Mouse (Mus musculus) spleen, postnatal 4 days (tissue): Measurements from ENCODE around the gene Ern2.

Experiments
- DNase-seq, 2 experiments: peaks; one replicate each; pipeline ENCODE4 v3.0.0; 2022; ENCODE audit warnings: low spot score in 2 of 2

The Ern2 gene

GRCm38 (mm10) chr7:122186043-122186442 is at the start of gene Ern2:
Ern2 (minus strand) TSS chr7:122186207.
- no peak for DNase-seq

DNA sequence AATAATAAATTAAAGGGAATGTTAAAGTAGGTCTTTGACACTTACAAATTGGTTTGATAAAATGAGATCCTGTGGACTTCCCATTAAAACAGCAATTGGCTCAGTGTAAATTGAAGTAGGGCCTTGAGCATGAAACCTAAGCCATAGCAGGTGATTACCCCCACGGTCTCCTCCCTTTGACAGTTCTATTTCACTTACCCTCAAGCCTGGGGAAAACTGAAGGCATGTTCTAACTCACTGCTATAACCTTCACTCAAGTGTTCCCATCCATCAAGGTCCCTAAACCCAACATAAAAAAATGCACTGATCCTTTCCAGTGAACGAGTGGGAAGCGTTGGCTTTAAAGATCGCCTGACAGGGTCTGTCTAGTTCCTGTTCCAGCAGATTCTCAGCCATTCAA is 44.9 kb upstream of the Ern2 start:
- DNase-seq: no peak

DNA sequence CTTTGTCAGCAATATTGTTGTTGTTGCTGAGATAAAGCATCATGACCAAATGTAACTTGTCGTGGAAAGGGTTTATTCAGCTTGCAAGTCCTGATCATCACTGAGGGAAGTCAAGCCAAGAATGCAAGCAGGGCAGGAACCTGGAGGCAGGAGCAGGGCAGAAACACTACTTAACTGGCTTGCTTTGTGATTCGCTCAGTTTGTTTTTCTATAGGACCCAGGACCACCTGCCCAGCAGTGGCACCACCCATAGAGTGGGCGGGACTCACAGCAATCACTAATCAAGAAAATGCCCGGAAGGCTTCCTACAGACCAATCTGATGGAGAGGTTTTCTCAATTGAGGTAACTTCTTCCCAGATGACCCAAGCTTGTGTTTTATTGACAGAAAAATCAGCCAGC is 43.9 kb upstream of the Ern2 start:
- no peak for DNase-seq

DNA sequence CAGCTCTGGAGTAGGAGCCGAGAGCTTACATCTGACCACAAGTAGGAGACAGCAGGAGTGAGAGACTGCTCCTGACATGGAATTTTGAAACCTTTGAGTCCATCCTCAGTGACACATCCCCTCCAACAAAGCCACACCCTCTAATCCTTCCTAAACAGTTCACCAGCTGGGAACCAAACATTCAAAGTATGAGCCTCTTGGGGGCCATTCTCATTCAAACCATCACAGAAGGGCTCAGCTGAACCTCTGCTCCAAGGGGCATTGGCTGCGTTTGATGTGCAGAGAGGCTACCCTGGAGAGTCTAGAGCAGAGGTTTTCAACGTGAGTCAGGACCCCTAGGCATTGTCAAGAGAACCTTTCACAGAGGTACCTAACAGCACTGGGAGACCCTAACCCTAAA is 43.3 kb upstream of the Ern2 start:
- no peak for DNase-seq

GRCm38 (mm10) chr7:122226744-122227143 is 40.7 kb upstream of the Ern2 start:
- DNase-seq: no peak

DNA sequence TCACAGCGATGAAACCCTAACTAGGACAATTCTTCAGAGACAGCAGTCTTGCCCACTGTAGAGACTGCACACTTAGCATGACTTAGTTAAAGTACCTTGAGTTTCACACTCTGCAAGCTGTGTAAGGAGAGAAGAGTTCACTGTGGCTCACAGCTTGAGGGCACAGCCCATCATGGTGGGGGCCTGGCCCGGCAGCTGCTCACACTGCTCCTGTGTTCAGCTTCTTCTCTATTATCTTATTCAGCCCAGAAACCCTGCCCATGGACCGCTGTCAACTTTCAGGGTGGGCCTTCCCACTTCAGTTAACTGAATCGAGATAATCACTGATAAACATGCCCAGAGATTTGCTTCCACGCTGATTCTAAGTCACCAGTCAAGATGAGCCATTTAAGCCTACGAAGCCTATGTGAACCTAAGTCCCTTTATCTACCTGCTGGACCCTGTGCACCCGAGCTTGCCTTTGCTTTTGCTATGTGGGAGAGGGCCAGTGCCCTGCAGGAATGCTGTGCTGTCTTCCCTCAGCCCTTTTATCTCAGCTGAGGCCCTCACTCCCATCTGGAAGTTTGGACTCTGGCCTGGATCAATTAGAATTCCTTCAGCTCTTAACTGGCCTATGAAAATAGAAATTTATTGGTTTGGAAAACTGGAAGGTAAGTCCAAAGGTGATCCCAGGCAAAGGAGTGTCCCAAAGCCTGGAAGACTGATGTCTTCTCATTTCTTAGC is 40.2 kb upstream of the Ern2 start:
- DNase-seq: no peak

DNA sequence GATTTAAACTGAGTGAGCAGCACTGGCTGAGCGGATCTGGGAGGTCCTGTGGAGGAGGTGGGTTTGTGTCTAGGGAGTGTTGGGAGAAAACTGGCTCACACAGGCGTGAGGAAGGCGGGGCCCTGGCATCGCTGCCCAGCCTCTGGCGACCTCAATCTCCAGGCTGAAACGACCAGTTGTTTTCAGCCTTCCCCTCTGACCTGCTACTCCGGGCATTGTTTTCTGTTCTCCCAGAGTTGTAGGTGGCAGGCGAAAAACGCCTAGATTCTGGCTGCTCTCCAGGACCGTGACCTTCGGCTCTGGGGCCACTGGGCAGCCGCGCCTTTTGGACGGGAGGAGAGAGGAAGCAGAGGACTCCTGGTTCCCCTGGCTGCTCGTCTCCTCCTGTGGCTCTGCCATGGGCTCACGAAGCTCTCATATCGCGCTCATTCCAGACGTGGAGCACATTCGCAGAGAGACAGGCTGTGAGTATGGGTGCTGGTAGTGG is 33.4 kb upstream of the Ern2 start, which contains the start of gene Chp2:
Gene Chp2, plus strand, starts transcription at position 182 of the 487 bp plus-strand sequence.
- peak in 1 of 2 experiments; percentile 34 for DNase-seq

DNA sequence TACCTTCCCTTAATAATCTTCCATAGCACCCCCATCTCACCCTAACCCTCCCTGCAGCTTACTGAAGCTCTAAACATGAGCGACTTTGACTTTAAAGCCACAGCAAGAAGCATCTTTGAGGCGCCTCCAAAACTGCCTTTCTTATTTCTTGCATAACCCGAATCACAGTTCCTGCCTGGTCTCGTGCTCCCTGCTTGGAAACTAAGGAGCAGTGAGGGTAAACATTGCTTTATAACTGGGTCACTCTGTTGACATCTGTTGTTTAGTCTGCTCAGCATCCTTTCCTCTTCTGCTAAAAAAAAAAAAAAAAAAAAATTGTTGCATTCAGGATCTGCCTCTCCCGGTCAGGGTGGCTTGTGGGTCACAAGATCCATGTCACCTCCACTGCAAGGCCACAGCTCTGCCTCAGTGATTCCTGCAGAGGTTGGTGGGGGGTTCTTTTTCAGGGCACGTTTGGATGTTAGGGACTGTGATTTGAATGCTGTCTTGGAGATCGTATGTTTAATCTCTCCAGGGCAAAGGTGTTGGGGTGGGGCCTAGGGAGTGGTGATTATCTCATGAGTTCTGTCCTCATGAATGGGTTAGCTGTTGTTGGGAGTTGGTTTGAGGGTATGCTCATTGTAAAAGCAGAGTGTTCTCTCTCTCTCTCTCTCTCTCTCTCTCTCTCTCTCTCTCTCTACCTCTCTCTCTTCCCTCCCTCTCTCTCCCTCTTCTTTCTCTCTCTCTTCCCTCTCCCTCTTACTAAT is 22.4 kb upstream of the Ern2 start:
- DNase-seq: no peak

DNA sequence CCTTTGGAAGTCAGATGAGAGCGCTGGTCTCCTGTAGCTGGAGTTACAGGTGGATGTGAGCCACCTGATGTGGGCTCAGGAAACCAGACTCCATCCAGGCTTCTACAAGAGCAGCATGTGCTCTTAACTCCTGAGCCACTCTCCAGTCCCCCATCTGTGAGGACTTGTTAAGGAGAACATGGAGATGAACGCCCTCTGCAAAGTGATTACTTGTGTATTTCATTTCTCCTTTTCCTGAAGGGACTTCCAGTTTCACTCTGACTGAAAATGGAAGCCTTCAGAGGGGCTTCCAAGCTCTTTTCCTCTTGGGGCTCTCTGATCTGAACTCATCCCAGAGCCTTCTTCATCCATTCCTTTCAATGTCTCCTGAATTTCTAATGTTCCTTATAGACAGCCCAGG is 20.1 kb upstream of the Ern2 start:
- no peak for DNase-seq

- DNase-seq: no peak
These were observed 17.9 kb upstream of the Ern2 start for GRCm38 (mm10) chr7:122203936-122204335.

GRCm38 (mm10) chr7:122199296-122199695 is 13.3 kb upstream of the Ern2 start:
- DNase-seq: no peak

DNA sequence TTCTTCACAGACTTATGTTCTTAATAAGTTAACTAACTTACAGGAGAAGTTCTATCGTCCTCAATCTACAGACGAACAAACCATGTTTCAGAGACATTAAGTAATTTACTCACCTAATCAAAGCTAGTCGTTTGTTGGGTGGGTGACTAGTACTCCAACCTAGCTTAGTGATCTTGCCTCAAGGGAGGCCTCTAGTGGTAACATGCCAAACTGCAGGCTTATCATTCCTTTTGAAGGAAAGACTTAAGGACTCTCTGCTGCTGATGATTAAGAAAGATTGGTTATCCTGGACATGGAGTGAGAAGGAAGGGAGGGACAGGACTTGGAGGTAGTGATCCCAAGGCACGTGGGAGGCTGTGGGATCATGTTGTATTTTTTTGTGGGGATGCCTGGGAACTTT is 11.3 kb upstream of the Ern2 start:
- DNase-seq: peak; percentile 51 to 79

GRCm38 (mm10) chr7:122196771-122197170 is 10.8 kb upstream of the Ern2 start:
- no peak for DNase-seq

- DNase-seq: no peak
These were observed 7.9 kb upstream of the Ern2 start for GRCm38 (mm10) chr7:122193919-122194318.

- no peak for DNase-seq
These were observed 5.1 kb upstream of the Ern2 start for GRCm38 (mm10) chr7:122191097-122191496.

DNA sequence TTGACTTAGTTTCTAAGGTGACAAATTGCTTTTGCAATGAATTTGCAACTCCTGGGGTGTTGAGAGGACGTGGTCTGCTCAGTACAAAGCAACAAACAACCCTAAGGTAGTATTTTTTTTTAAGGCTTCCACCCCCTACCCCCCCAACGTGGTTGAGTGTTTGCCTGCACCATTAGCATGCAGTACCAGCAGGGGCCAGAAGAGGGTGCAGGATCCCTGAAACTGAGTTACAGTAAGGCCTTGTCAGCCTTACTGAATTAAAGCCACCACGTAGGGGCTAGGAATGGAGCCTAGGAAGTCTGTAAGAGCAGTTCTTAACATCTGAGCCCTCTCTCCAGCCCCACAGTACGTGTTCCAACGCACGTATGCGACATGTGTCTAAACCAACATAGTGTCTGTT is 3.5 kb upstream of the Ern2 start:
- DNase-seq: peak; percentile 43 to 78

GRCm38 (mm10) chr7:122184569-122184968 is 1.4 kb downstream of the Ern2 start:
- no peak for DNase-seq

GRCm38 (mm10) chr7:122180720-122181119 is 5.3 kb downstream of the Ern2 start:
- DNase-seq: no peak

DNA sequence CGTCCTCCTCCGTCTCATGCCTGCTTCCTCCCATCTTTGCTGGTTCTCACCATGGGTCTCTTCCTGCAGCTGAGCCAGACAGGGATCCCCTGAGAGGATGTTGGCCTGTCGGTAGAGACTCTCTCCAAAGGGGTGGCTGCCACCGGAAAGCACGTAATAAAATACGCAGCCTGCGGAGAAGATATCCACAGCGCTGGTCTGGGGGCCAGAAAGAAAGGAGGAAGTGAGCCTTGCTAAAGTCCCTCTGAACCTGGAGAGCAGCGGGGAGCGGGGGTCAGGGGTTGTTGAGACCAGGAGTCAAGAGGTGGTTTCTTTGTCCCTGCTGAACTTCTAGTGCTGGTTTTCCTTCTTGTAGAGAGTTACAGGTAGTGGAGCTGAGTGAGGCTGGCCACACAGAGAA is 14.4 kb downstream of the Ern2 start:
- DNase-seq: no peak

DNA sequence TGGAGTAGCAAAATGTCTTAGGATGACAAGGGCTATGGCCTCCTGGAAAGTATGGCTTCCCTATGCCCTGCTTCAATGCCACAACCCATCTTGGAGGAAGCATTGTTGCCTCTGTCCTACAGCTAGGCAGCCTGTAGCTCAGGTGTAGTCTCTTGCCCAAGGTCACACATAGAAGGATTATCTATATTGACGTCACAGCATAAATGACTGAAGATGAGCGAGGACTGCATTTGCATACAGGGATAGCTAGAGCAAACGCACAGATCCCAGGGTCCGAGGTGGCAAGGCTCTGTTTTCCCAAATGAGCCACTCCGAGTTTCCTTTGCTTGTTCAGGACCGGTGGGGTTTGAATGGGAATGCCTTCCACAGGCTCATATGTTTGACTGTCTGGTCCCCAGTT is 15.3 kb downstream of the Ern2 start:
- DNase-seq: no peak

DNA sequence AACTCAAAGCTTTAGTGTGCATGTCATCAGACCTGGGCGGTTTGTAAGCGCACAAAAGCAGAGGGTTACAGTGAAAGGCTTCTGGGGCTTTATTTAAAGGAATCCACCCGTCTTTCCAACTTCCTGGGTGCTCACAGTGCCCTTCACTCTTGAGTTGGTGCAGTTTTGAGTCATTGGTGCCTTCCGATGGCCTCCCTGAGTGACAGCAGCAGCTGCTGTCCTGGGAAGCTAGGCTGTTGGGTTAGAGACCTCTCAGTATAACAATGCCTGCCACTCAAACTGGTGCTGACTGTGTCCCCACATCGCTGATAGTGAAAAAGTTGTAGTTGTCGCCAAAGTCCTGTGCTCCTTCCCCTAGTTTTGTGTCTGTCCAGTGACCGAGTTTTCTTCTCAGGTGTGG is 18.8 kb downstream of the Ern2 start:
- DNase-seq: no peak

GRCm38 (mm10) chr7:122163766-122164165 is 22.2 kb downstream of the Ern2 start:
- no peak for DNase-seq

- DNase-seq: no peak
These were observed 26.0 kb downstream of the Ern2 start for GRCm38 (mm10) chr7:122160037-122160436.
